Mouse (Mus musculus) C2C12 (cell line): ENCODE results near the gene Hk2.

Source experiments
- CTCF ChIP-seq: IDR thresholded peaks from one replicate; pipeline ENCODE4 v1.5.1; 2011; ENCODE audit not compliant: control insufficient read depth, insufficient read depth, insufficient read length
- FOSL1 ChIP-seq: IDR thresholded peaks from one replicate; pipeline ENCODE4 v1.8.0; 2011; ENCODE audit warnings: mild to moderate bottlenecking, low read length; ENCODE audit not compliant: poor library complexity, insufficient read depth, severe bottlenecking
- MAX ChIP-seq: IDR thresholded peaks from one replicate; pipeline ENCODE4 v1.6.1; 2011; ENCODE audit warnings: mild to moderate bottlenecking, control low read depth
- MYOD1 ChIP-seq: IDR thresholded peaks from one replicate; pipeline ENCODE4 v1.6.1; 2011; ENCODE audit warnings: low read depth; ENCODE audit not compliant: control insufficient read depth, insufficient read length
- MYOG ChIP-seq: IDR thresholded peaks from one replicate; pipeline ENCODE4 v1.6.1; 2011; ENCODE audit not compliant: control insufficient read depth, insufficient read length; ENCODE audit errors: extremely low read depth
- USF1 ChIP-seq: IDR thresholded peaks from one replicate; pipeline ENCODE4 v1.6.1; 2011; ENCODE audit warnings: low read depth, mild to moderate bottlenecking, control low read depth, moderate library complexity

GRCm38 (mm10) chr6:82771059-82771458 is 3.2 kb downstream of the Hk2 start:
- no peak for TF ChIP-seq CTCF
- no peak for TF ChIP-seq MYOG
- TF ChIP-seq USF1, result no peak
- no peak for TF ChIP-seq MAX
- TF ChIP-seq FOSL1, result no peak
- no peak for TF ChIP-seq MYOD1
